ENCODE assay signal across 8 mouse cellular contexts in genomic region chr12:84218289-84219120, GRCm38 (mm10). TPM values are rescaled to one million over a fixed set of nuclear protein-coding genes. Genes with fewer than 3 reads are reported as not detected.
DNase-seq lines count a peak whose midpoint lies in the region; ATAC-seq lines count a peak whose summit lies in the region.

Gene Elmsan1, minus strand, starts transcription at chr12:84218881.

- no peaks in the 10 kb centered on the region for H3K9me3 ChIP-seq in hindbrain, embryonic 12.5 days (replicated peaks)

- no peaks in the 10 kb centered on the region for H3K27me3 ChIP-seq in hindbrain, embryonic 12.5 days

- peak; percentile 66 for ATAC-seq in hindbrain, embryonic 12.5 days (ENCODE audit: low FRiP score)

- H3K4me2 ChIP-seq in hindbrain, embryonic 12.5 days (replicated peaks) = peak within 1 kb of the TSS; percentile 95

- H3K27ac ChIP-seq in hindbrain, embryonic 12.5 days = peak within 1 kb of the TSS; percentile 82

- peak; percentile 84 for DNase-seq in Muller cell, postnatal 12 days (ENCODE audit: inconsistent ontology term)
- peak; percentile 63 for DNase-seq in cerebellum, adult 9-11 months
- peak; percentile 48 to 57 for DNase-seq in frontal cortex, postnatal 36 days (ENCODE audit: low spot score in 2 of 2)
- DNase-seq in layer of hippocampus, postnatal 14 days (ENCODE audit: low spot score in 2 of 2) = peak; percentile 49 to 65
- peak; percentile 84 for DNase-seq in lung, postnatal 14 days
- peak; percentile 63 for DNase-seq in ovary, postnatal 14 days (ENCODE audit: low spot score)
- peak; percentile 87 for DNase-seq in thymus, postnatal 25 days

- H3K4me3 ChIP-seq in hindbrain, embryonic 12.5 days = peak within 1 kb of the TSS; percentile 83

- H3K4me1 ChIP-seq in hindbrain, embryonic 12.5 days = peaks cover 50% of the 10 kb centered on the region

- H3K36me3 ChIP-seq in hindbrain, embryonic 12.5 days = no peaks in the 10 kb centered on the region

- peak within 1 kb of the TSS; percentile 82 for H3K9ac ChIP-seq in hindbrain, embryonic 12.5 days

- WGBS in hindbrain, embryonic 12.5 days = under 1% methylated on average over 81 of the region's 82 CpGs

RNA-seq across cellular contexts. Expression of gene Elmsan1, which starts in this region (rescaled TPM):
- polyA plus RNA-seq in hindbrain, embryonic 12.5 days (2016; fragmentation: Nextera tagmentation; extraction: Ambion mirVana) = 7.2 and 8.0 TPM in 2 replicates
- total RNA-seq in layer of hippocampus, postnatal 14 days (2021) = 10 to 100 TPM; 17.0 to 18.1 TPM

Comparison
In these comparisons a context has a peak if more than half of its experiments do, and no peak if none do; other contexts are left out.
1. Peak in every context shown above with its lines: DNase-seq, ATAC-seq, H3K4me3 ChIP-seq and H3K27ac ChIP-seq.